Mouse (Mus musculus): ENCODE data around the gene Sorl1. TPM values are rescaled to one million over a fixed set of nuclear protein-coding genes. Genes with fewer than 3 reads are reported as not detected.

Sorl1 gene
- polyA plus RNA-seq, 1 experiment, result 73.1 TPM

DNA sequence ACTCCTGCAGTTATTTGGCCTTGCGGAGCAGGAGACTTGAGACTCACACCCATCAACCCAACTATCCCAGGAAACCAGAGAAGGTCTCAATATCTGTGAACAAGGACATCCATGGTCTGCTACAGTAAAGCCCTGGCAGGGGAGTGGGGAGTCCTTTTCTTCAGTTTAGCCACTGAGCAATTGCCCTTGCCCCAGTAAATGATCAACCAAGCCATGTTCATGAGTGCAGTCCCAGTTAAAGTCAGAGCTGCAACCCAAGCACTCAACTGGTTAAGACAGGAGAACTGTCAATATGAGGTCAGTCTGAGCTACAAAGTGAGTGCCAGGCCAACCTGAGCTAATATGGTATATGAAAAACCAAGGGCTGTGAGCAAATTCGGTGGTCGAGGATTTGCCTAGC lies 140.8 kb downstream of the Sorl1 start:
- no peak overlapping the region for H3K4me3 ChIP-seq (ENCODE audit: insufficient read depth, low read length)
- TF ChIP-seq CTCF (IDR thresholded peaks at IDR 0.05; ENCODE audit: extremely low read depth, insufficient read depth, low read length) (no peak), POLR2A (IDR thresholded peaks at IDR 0.05; ENCODE audit: extremely low read depth, insufficient read depth, low read length) (no peak)
- no peak overlapping the region for H3K27ac ChIP-seq (ENCODE audit: insufficient read depth, low read length)
- H3K4me1 ChIP-seq (ENCODE audit: control insufficient read depth, insufficient read depth, low read length), result peaks cover 1% of the 10 kb centered on the region; the same call in 1 of the 2 replicates

DNA sequence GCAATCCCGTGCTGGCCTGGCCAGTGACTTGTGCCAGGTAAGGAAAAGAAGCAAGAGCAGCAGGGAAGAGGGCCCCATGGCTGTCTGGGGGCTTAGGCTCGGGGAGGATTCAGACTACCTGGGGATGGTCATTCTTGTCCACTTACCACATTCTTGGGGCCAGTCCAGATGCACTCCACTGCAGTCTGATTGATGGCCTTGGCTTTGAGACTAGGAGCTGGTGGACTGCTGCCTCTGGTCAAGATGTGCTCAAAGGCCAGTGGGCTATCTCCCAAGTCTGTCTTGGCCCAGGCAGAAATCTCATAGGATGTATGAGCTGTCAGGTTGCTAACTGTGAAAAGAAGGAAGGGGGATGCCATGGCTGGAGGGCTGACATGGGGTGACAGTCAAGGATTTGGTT lies 141.3 kb downstream of the Sorl1 start:
- no peak overlapping the region for H3K27ac ChIP-seq (ENCODE audit: insufficient read depth, low read length)
- TF ChIP-seq POLR2A (IDR thresholded peaks at IDR 0.05; ENCODE audit: extremely low read depth, insufficient read depth, low read length), result no peak
- no peak for TF ChIP-seq CTCF (IDR thresholded peaks at IDR 0.05; ENCODE audit: extremely low read depth, insufficient read depth, low read length)
- H3K4me1 ChIP-seq (ENCODE audit: control insufficient read depth, insufficient read depth, low read length), result peaks cover 1% of the 10 kb centered on the region; the same call in 1 of the 2 replicates
- H3K4me3 ChIP-seq (ENCODE audit: insufficient read depth, low read length), result no peak overlapping the region

DNA sequence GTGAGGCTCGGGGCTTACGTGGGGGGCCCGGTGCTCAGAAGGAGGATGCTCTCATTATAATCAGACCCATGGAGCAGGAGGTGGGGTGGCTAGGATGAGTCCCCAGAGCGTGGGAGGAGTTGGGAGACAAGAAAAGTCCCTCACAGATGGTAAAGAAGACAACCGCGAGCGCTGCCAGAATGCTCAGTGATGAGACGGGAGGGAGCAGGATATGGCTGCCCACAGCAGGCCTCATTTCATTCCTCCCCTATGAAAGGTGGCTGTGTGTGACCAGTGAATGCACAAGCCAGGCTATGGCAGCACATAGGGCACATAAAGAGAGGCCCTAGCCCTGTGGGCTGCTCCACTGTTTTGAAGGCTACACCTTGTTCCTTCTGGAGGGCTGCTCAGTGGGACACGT lies 142.1 kb downstream of the Sorl1 start:
- TF ChIP-seq CTCF (IDR thresholded peaks at IDR 0.05; ENCODE audit: extremely low read depth, insufficient read depth, low read length) (no peak), POLR2A (IDR thresholded peaks at IDR 0.05; ENCODE audit: extremely low read depth, insufficient read depth, low read length) (no peak)
- Histone ChIP-seq H3K4me3 (ENCODE audit: insufficient read depth, low read length) (no peak overlapping the region), H3K27ac (ENCODE audit: insufficient read depth, low read length) (no peak overlapping the region), H3K4me1 (ENCODE audit: control insufficient read depth, insufficient read depth, low read length) (peaks cover 1% of the 10 kb centered on the region; the same call in 1 of the 2 replicates)

DNA sequence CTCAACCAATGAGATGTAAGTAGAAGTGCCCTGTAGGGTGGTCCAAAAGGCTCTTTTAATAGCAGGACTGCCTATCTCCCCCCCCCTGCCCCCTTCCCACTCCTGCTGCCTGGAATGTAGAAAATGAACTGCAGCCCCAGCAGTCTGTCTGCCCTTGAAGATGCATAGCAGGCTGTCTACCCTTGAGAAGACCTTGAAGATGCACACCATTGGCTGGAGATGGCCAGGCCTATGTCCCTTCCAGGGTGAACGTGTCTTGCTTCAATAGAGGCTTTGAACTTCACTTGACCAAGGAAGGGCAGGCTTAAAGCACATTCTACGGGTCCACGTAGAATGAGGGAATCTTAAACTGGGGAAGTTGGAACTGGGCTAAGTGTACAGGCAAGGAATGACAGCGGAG lies 142.8 kb downstream of the Sorl1 start:
- TF ChIP-seq CTCF (IDR thresholded peaks at IDR 0.05; ENCODE audit: extremely low read depth, insufficient read depth, low read length) (no peak), POLR2A (IDR thresholded peaks at IDR 0.05; ENCODE audit: extremely low read depth, insufficient read depth, low read length) (no peak)
- no peak overlapping the region for H3K4me3 ChIP-seq (ENCODE audit: insufficient read depth, low read length)
- H3K4me1 ChIP-seq (ENCODE audit: control insufficient read depth, insufficient read depth, low read length), result peaks cover 1% of the 10 kb centered on the region; the same call in 1 of the 2 replicates
- H3K27ac ChIP-seq (ENCODE audit: insufficient read depth, low read length), result no peak overlapping the region

DNA sequence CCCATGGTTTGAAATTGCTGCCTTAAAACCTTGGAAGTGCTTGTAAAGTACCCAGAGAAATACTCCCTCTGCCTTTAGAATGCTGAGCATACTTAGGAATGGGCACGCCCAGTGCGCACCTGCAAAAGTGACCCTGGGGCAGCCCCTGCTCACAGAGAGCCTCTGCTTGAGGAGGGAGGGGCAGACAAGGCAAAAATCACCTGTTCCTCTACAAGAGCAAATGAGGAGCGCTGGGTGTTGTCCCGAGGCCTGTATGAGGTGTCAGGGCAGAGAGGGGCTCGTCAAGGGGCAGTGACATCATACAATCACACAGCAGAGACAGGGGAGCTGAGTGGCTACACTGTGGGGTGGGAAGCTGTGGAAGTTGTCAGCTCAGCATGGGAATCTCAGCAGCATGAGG lies 143.3 kb downstream of the Sorl1 start:
- TF ChIP-seq POLR2A (IDR thresholded peaks at IDR 0.05; ENCODE audit: extremely low read depth, insufficient read depth, low read length), result no peak
- TF ChIP-seq CTCF (IDR thresholded peaks at IDR 0.05; ENCODE audit: extremely low read depth, insufficient read depth, low read length), result no peak
- Histone ChIP-seq H3K4me3 (ENCODE audit: insufficient read depth, low read length) (no peak overlapping the region), H3K27ac (ENCODE audit: insufficient read depth, low read length) (no peak overlapping the region), H3K4me1 (ENCODE audit: control insufficient read depth, insufficient read depth, low read length) (peaks cover 1% of the 10 kb centered on the region; the same call in 1 of the 2 replicates)

DNA sequence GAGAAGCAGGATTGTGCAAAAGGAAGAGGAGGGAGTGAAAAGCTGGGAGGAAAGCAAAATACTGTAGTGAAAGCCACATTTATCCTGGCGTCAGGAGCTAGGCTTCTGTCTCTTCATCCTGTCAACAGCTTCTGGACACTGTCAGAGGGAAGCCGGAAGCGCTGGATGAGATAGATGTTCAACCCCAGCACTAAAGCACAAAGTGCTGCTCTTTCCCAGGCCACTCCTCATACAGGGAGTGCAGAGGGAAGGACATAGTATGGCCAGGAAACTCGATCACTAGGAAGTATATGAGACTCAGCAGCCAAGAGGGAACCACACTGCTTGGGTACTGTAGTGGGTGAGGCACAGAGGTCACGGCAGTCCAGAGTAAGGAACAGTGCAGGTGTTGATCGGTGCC lies 145.7 kb downstream of the Sorl1 start:
- peaks cover 1% of the 10 kb centered on the region; the same call in 1 of the 2 replicates for H3K4me1 ChIP-seq (ENCODE audit: control insufficient read depth, insufficient read depth, low read length)
- no peak for TF ChIP-seq POLR2A (IDR thresholded peaks at IDR 0.05; ENCODE audit: extremely low read depth, insufficient read depth, low read length)
- H3K4me3 ChIP-seq (ENCODE audit: insufficient read depth, low read length), result no peak overlapping the region
- H3K27ac ChIP-seq (ENCODE audit: insufficient read depth, low read length), result no peak overlapping the region

DNA sequence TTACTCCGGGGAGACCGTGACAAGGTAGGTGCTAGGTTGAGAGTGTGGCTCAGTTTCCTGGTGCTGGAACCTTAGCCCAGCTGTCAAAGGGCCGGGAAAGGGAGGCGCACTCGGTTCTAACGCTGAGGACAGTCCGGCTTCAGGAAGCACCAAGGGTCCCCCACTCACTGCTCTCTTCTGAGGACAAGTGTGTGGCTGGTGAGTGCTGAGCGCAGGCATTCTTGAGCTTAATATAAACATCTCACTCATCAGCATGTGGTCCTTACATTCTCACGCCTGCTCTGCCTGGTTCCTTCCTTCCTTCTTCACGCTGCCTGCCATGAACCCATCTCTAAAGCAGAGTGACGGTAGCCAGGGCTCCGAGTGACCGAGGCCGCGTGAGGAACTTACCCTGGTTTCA lies 148.1 kb downstream of the Sorl1 start:
- TF ChIP-seq CTCF (IDR thresholded peaks at IDR 0.05; ENCODE audit: extremely low read depth, insufficient read depth, low read length), result no peak
- TF ChIP-seq POLR2A (IDR thresholded peaks at IDR 0.05; ENCODE audit: extremely low read depth, insufficient read depth, low read length), result no peak
- Histone ChIP-seq H3K4me1 (ENCODE audit: control insufficient read depth, insufficient read depth, low read length) (no peaks in the 10 kb centered on the region), H3K27ac (ENCODE audit: insufficient read depth, low read length) (no peak overlapping the region), H3K4me3 (ENCODE audit: insufficient read depth, low read length) (no peak overlapping the region)

DNA sequence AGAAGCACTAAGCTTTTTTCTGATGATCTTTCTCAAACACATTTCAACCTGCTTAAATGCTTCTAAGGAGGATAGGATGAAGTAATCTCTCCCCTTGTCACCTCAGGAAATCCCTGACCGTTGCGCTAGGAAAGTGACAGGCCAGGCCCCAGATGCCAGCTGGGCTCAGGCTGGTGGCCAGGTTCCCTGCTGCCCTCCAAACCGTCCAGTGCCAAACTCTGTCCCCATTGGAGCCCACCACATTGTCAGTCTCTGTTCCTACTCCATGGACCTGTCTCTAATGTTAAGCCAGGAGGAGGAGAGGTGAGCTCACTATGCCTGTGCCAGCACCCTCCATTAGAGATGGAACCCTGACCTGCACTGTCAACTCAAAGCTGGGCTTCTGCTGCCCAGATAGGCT lies 149.4 kb downstream of the Sorl1 start:
- H3K4me1 ChIP-seq (ENCODE audit: control insufficient read depth, insufficient read depth, low read length), result no peaks in the 10 kb centered on the region
- no peak overlapping the region for H3K27ac ChIP-seq (ENCODE audit: insufficient read depth, low read length)
- TF ChIP-seq POLR2A (IDR thresholded peaks at IDR 0.05; ENCODE audit: extremely low read depth, insufficient read depth, low read length), result no peak
- TF ChIP-seq CTCF (IDR thresholded peaks at IDR 0.05; ENCODE audit: extremely low read depth, insufficient read depth, low read length), result no peak
- no peak overlapping the region for H3K4me3 ChIP-seq (ENCODE audit: insufficient read depth, low read length)

DNA sequence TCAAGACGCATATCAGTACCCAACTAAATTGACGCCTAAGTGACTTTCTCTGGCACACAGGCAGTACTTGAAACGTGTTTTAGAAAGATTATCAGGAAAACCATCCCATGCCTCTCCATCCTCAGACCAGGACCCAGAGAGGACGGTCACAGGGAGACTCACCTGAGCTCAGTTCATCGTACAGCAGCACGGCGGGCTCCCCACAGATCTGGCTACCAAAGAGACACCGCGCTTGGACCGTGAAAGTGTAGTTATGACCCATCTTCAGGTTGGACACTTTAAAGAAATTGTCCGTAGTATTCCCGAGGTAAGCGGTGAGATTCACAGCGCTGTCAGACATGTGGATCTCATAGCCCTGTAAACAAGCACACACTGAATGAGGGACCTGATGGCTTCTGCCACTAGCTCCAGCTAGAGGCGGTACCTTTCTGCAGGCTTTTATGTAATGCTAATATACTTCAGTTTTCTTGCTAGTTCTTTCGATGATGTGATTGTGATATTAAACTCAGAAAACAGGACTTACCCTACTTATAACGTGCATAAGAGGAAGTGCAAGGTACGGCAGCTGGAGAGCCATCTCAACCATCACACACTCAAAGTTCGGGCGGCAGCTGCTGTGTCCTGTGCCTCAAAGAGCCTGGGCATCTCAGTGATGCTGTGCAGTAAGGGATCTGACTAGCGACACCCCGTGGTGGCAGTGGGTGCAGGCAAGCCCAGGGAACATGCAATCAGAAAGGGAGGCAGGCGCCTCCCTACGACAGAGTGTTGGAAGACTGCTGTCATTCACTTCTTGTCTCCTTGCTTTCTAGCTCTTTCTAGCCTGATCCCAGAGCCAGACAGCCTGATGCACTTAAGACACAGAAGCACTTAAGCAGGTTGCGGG lies 150.1 kb downstream of the Sorl1 start:
- Histone ChIP-seq H3K4me3 (ENCODE audit: insufficient read depth, low read length) (no peak overlapping the region), H3K27ac (ENCODE audit: insufficient read depth, low read length) (no peak overlapping the region), H3K4me1 (ENCODE audit: control insufficient read depth, insufficient read depth, low read length) (no peaks in the 10 kb centered on the region)
- TF ChIP-seq POLR2A (IDR thresholded peaks at IDR 0.05; ENCODE audit: extremely low read depth, insufficient read depth, low read length), result no peak
- peak; percentile 88 for TF ChIP-seq CTCF (IDR thresholded peaks at IDR 0.05; ENCODE audit: extremely low read depth, insufficient read depth, low read length)

DNA sequence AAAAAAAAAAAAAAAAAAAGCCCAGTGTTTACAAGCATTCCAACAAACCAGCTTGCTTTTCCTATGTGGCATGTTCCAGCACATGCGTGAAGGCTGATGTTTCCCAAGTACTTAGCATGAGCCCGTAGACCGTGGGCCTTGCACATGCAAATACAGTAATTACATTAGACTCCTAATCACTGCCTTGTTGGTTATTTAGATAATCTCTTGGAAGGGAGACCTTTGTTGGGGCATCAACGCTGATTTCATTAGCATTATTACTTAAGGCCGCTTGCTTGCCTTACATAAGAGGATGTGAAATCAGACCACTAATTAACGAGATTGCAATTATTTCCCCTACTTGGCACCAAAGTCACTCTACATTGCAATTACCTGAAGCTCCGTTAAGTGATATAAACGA lies 154.1 kb downstream of the Sorl1 start:
- TF ChIP-seq POLR2A (IDR thresholded peaks at IDR 0.05; ENCODE audit: extremely low read depth, insufficient read depth, low read length) (no peak), CTCF (IDR thresholded peaks at IDR 0.05; ENCODE audit: extremely low read depth, insufficient read depth, low read length) (no peak)
- Histone ChIP-seq H3K4me3 (ENCODE audit: insufficient read depth, low read length) (no peak overlapping the region), H3K4me1 (ENCODE audit: control insufficient read depth, insufficient read depth, low read length) (no peaks in the 10 kb centered on the region; the same call in 1 of the 2 replicates), H3K27ac (ENCODE audit: insufficient read depth, low read length) (no peak overlapping the region)
